Mouse (Mus musculus) adrenal gland, postnatal 10 days (tissue): ENCODE measurements around the gene Slco1c1. TPM values are rescaled to one million over a fixed set of nuclear protein-coding genes. Genes with fewer than 3 reads are reported as not detected.
A peak's percentile ranks its signal among the peaks of the same experiment; 100 is the strongest.
"Not testable (repeated sequence)": the region's sequence is repeated elsewhere in the genome, so short reads cannot be mapped to it uniquely, and the experiment has no call there.

Experiments
- DNase-seq: peaks from one replicate; pipeline ENCODE4 v3.0.0; 2021; ENCODE audit warnings: mixed read lengths
- total RNA-seq, 2 experiments: library from RNA; stranded (reverse); gene quantifications; 2 replicates each; pipeline ENCODE4 v1.2.3; 2021

The Slco1c1 gene
- total RNA-seq, 2 experiments from 2014 or later = 0.24 to 0.30 TPM

- no peak for DNase-seq
Observed at GRCm38 (mm10) chr6:141590002-141590401, 65.8 kb downstream of the Slco1c1 start.

- DNase-seq = not testable (repeated sequence)
Observed at GRCm38 (mm10) chr6:141590598-141591200, 66.5 kb downstream of the Slco1c1 start.

- no peak for DNase-seq
Observed at GRCm38 (mm10) chr6:141596081-141596480, 71.9 kb downstream of the Slco1c1 start.

GRCm38 (mm10) chr6:141597037-141597436 is 72.9 kb downstream of the Slco1c1 start:
- no peak for DNase-seq

- DNase-seq = no peak
Observed at GRCm38 (mm10) chr6:141600940-141601339, 76.8 kb downstream of the Slco1c1 start.

GRCm38 (mm10) chr6:141610702-141611260 is 86.6 kb downstream of the Slco1c1 start:
- DNase-seq = peak; percentile 50

- DNase-seq = no peak
Observed at GRCm38 (mm10) chr6:141614017-141614416, 89.8 kb downstream of the Slco1c1 start.

- DNase-seq = peak; percentile 30
Observed at GRCm38 (mm10) chr6:141615348-141615747, 91.2 kb downstream of the Slco1c1 start.

Other genes starting within 250 kb of the Slco1c1 start
- gene Slco1b2, start 105.2 kb downstream of the Slco1c1 start, total RNA-seq = 10 to 100 TPM; 26.1 to 61.2 TPM
- not detected for gene Gm5724, start 249.4 kb downstream of the Slco1c1 start, total RNA-seq